Comparison of ENCODE assay signal across 9 mouse cellular contexts in the genomic region with DNA sequence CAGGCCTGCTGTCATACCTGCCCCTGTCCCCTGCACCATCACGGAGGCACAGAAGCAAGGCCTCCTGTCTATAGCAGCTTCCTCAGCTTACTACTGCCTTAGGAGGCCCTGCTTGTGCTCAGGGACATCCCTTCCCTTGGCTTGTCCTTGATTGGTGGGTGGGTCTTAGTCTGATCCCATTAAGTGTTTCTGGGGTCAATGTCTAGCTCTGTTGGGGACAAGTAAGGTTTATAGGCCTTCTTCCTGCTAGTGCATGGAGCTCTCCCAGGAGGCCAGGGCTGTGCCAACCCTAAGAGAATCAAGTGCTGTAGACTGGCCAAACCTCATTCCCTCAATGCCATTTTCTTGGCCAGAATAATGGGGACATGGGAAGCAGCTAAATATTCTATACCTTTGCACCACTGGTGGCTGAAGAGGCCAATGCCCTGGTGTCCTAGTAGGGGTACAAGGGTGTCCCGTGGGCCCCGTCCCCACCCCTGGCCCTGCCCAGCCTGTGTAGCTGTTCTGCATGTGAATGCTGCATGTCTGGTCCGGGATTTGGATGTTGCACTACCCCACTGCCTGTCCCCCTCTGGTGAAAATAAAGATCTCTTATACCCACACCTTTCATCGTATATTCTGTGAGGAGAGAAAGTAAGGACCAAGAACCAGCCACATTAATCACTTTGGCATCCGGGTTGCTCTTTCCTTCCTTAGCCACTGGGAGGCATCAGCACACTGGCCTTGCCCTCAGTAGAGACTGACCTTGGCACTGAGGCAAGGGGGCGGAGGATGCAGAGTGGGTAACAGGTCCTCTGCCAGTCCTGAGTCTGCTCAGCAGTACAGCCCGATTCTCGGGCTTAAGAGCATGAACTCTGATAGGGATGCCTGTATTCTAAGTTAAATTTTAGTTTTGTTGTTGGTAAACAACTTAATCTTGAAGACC. TPM values are rescaled to one million over a fixed set of nuclear protein-coding genes. Genes with fewer than 3 reads are reported as not detected.
DNase-seq lines count a peak whose midpoint lies in the region; ATAC-seq lines count a peak whose summit lies in the region.
"Had no signal": no experiment of that assay in that cellular context is flagged by ENCODE, and none has a peak within 500 bp of the region (broad histone marks: within the 10 kb centered on the region; RNA-seq: fewer than 3 reads in every experiment).

No protein-coding gene starts in this region.

- H3K36me3 ChIP-seq in hindbrain, embryonic 13.5 days: peaks cover 56% of the 10 kb centered on the region

- peak; percentile 89 for DNase-seq in NIH3T3 (ENCODE audit: low read depth)
- DNase-seq in cerebellum, adult 9-11 months: peak; percentile 57
- DNase-seq in frontal cortex, postnatal 36 days (ENCODE audit: low spot score in 2 of 2): peak; percentile 44 to 59
- peak; percentile 28 for DNase-seq in left cerebral cortex, adult 11 months (ENCODE audit: low spot score)
- DNase-seq in lung, postnatal 36 days: peak; percentile 89
- DNase-seq in right cerebral cortex, adult 2 months (ENCODE audit: low spot score in 2 of 2): peak; percentile 47 to 49
- no peak for DNase-seq in yolk sac, embryonic 10.5 days (ENCODE audit: low spot score)

- no peak overlapping the region for H3K4me3 ChIP-seq in hindbrain, embryonic 13.5 days

- H3K27ac ChIP-seq in hindbrain, embryonic 13.5 days: no peak overlapping the region
- H3K27ac ChIP-seq: macrophage had no signal

- H3K4me2 ChIP-seq in hindbrain, embryonic 13.5 days: no peak overlapping the region

- 0 out of 2 replicates have a peak, but pooled peaks cover 5% of the 10 kb centered on the region for H3K4me1 ChIP-seq in hindbrain, embryonic 13.5 days (replicated peaks)

- H3K9me3 ChIP-seq in hindbrain, embryonic 13.5 days: no peaks in the 10 kb centered on the region

- peak; percentile 76 for ATAC-seq in hindbrain, embryonic 13.5 days (ENCODE audit: low FRiP score)

- no peaks in the 10 kb centered on the region for H3K27me3 ChIP-seq in hindbrain, embryonic 13.5 days

- H3K9ac ChIP-seq in hindbrain, embryonic 13.5 days: no peak overlapping the region; the same call in 1 of the 2 replicates

- 63% methylated on average over 9 of the region's 9 CpGs for WGBS in hindbrain, embryonic 13.5 days

RNA-seq across cellular contexts. Expression of a gene that starts 20.1 kb away (rescaled TPM):
- 31.5 and 32.0 TPM in 2 replicates for polyA plus RNA-seq in hindbrain, embryonic 13.5 days (2015; fragmentation: Nextera tagmentation; extraction: Ambion mirVana)

RNA-seq across cellular contexts. Expression of a gene that starts 22.4 kb away (rescaled TPM):
- polyA plus RNA-seq in hindbrain, embryonic 13.5 days (2015; fragmentation: Nextera tagmentation; extraction: Ambion mirVana): 80.5 and 86.4 TPM in 2 replicates

RNA-seq across cellular contexts. Expression of a gene that starts 28.0 kb away (rescaled TPM):
- 37.1 and 39.3 TPM in 2 replicates for polyA plus RNA-seq in hindbrain, embryonic 13.5 days (2015; fragmentation: Nextera tagmentation; extraction: Ambion mirVana)

RNA-seq across cellular contexts. Expression of a gene that starts 34.4 kb away (rescaled TPM):
- polyA plus RNA-seq in hindbrain, embryonic 13.5 days (2015; fragmentation: Nextera tagmentation; extraction: Ambion mirVana): 28.2 and 31.4 TPM in 2 replicates
